Mouse (Mus musculus): Measurements from ENCODE around the gene Dcaf15. TPM values are rescaled to one million over a fixed set of nuclear protein-coding genes. Genes with fewer than 3 reads are reported as not detected.

The Dcaf15 gene
- polyA plus RNA-seq, 1 experiment: 39.0 TPM

DNA sequence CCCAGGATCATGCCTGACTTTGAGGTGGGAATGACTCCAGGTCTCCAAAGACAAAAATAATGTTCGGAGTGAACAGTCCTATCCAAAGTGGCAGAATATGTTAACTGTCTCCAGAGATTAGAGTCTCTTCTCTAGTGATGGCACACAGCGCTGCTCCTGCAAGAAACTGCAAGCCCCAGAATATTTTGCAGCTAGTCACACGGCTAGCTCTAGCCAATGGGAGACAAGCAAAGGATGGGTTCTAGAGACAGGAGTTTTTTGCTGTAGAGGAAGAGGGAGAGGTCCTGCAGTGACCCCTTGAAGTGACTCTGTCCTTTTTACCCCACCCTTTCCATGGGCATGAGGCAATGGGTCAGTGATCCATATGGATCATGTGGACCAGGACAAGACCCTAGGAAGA lies 33.3 kb upstream of the Dcaf15 start:
- no peak overlapping the region for H3K27ac ChIP-seq (ENCODE audit: insufficient read depth, low read length)
- 90% methylated on average over 3 of the region's 3 CpGs for WGBS
- H3K4me1 ChIP-seq (ENCODE audit: control insufficient read depth, insufficient read depth, low read length): no peaks in the 10 kb centered on the region
- no peaks in the 10 kb centered on the region for H3K27me3 ChIP-seq (ENCODE audit: control insufficient read depth, insufficient read depth, low read length)
- no peak for TF ChIP-seq POLR2A (IDR thresholded peaks at IDR 0.05; ENCODE audit: borderline replicate concordance, insufficient read depth, low read length)
- no peak for TF ChIP-seq CTCF (IDR thresholded peaks at IDR 0.05; ENCODE audit: borderline replicate concordance, insufficient read depth, low read depth, low read length)
- DNase-seq: no peak
- no peak overlapping the region for H3K4me3 ChIP-seq (replicated peaks; ENCODE audit: insufficient read depth, low read depth, low read length)

DNA sequence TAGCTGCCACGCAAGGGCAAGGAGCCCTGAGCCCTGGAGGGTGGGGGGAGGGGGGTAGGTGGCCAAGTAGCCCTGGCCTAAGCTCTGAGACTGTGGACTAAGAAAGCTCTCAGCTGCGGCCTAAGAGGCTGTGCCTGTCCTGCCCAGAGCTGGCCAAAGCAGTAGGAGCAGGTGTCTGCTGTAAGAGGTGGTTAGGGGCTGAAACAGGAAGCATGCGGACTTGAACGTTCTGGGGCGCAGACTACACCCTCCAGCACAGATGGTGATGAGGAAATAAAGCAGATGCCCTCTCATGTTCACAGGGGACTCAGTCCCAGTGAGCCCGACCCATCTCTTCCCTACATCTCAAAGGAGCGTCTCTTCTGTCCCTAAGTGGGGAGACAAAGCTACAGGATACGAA lies 27.7 kb upstream of the Dcaf15 start:
- no peak for DNase-seq
- no peak for TF ChIP-seq POLR2A (IDR thresholded peaks at IDR 0.05; ENCODE audit: borderline replicate concordance, insufficient read depth, low read length)
- no peak for TF ChIP-seq CTCF (IDR thresholded peaks at IDR 0.05; ENCODE audit: borderline replicate concordance, insufficient read depth, low read depth, low read length)
- Histone ChIP-seq H3K27me3 (ENCODE audit: control insufficient read depth, insufficient read depth, low read length) (no peaks in the 10 kb centered on the region), H3K4me3 (replicated peaks; ENCODE audit: insufficient read depth, low read depth, low read length) (no peak overlapping the region), H3K27ac (ENCODE audit: insufficient read depth, low read length) (no peak overlapping the region), H3K4me1 (ENCODE audit: control insufficient read depth, insufficient read depth, low read length) (peaks cover 11% of the 10 kb centered on the region)
- WGBS: 63% methylated on average over 8 of the region's 8 CpGs

DNA sequence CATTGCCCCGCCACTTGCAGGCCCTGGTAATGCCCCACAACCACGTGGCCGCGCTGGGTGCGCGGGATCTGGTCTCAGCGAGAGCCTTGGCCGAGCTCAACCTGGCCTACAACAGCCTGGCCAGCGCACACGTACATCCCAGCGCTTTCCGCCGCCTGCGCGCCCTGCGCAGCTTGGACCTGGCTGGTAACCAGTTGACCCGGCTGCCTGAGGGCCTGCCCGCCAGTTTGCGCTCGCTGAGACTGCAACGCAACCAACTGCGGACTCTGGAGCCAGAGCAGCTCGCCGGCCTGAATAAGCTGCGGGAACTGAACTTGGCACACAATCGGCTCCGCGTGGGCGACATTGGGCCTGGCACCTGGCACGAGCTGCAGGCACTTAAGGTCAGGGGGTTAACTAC lies 26.2 kb upstream of the Dcaf15 start:
- Histone ChIP-seq H3K4me1 (ENCODE audit: control insufficient read depth, insufficient read depth, low read length) (peaks cover 11% of the 10 kb centered on the region), H3K4me3 (replicated peaks; ENCODE audit: insufficient read depth, low read depth, low read length) (no peak overlapping the region), H3K27me3 (ENCODE audit: control insufficient read depth, insufficient read depth, low read length) (no peaks in the 10 kb centered on the region), H3K27ac (ENCODE audit: insufficient read depth, low read length) (peak overlapping the region; percentile 1)
- TF ChIP-seq POLR2A (IDR thresholded peaks at IDR 0.05; ENCODE audit: borderline replicate concordance, insufficient read depth, low read length): peak; percentile 28; the same call in 1 of the 2 replicates
- no peak for TF ChIP-seq CTCF (IDR thresholded peaks at IDR 0.05; ENCODE audit: borderline replicate concordance, insufficient read depth, low read depth, low read length)
- 7% methylated on average over 30 of the region's 30 CpGs for WGBS
- peak; percentile 82 to 84 for DNase-seq

DNA sequence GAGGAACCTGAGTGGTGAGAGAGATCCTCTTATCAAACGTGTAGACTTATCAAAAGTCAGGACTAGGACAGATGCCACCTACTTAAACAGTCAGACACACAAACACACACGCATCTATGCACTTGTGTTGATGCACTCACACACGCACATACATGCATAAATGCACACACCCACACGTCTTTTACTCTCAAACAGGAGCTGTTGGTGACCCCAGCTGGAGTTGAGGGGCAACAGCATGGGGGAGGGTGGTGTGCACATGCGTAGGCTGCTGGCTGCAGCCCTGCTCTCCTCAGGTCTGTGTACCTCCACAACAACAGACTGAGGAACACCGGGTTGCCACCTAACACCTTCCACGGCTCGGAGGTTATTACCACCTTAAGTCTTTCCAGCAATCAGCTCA lies 23.7 kb upstream of the Dcaf15 start:
- DNase-seq: no peak
- Histone ChIP-seq H3K27me3 (ENCODE audit: control insufficient read depth, insufficient read depth, low read length) (no peaks in the 10 kb centered on the region), H3K4me3 (replicated peaks; ENCODE audit: insufficient read depth, low read depth, low read length) (no peak overlapping the region), H3K4me1 (ENCODE audit: control insufficient read depth, insufficient read depth, low read length) (peaks cover 11% of the 10 kb centered on the region), H3K27ac (ENCODE audit: insufficient read depth, low read length) (no peak overlapping the region)
- 68% methylated on average over 8 of the region's 8 CpGs for WGBS
- TF ChIP-seq POLR2A (IDR thresholded peaks at IDR 0.05; ENCODE audit: borderline replicate concordance, insufficient read depth, low read length): no peak
- TF ChIP-seq CTCF (IDR thresholded peaks at IDR 0.05; ENCODE audit: borderline replicate concordance, insufficient read depth, low read depth, low read length): no peak

DNA sequence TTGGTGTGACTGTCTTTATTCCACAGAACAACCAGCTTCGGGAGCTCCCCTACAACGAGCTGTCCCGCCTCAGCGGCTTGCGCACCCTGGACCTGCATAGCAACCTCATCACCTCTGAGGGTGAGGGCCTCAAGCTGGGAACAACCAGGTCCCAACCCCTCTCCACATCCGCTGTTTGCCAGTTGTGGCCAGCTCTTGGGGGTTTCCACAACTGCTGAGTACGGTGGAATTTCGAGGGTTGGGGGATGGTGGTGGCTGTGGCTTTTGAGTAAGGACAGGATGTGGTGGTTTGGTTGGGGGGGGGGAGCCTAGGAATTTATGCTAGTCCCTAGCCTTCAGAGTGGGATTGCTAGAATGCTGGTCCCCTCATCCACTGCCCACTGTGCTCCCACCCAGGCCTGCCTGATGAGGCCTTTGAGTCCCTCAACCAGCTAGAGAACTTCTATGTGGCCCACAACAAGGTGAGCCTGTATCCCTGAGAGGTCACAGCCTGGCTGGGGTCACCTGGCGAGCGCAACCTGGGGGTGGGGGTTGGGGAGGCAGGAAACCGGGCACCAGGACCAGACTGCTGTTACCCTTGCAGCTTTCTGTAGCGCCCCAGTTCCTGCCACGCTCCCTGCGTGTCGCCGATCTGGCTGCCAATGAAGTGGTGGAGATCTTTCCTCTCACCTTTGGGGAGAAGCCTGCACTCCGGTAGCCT lies 22.8 kb upstream of the Dcaf15 start:
- WGBS: 83% methylated on average over 17 of the region's 17 CpGs
- Histone ChIP-seq H3K4me1 (ENCODE audit: control insufficient read depth, insufficient read depth, low read length) (peaks cover 11% of the 10 kb centered on the region), H3K27ac (ENCODE audit: insufficient read depth, low read length) (no peak overlapping the region), H3K4me3 (replicated peaks; ENCODE audit: insufficient read depth, low read depth, low read length) (no peak overlapping the region), H3K27me3 (ENCODE audit: control insufficient read depth, insufficient read depth, low read length) (no peaks in the 10 kb centered on the region)
- TF ChIP-seq POLR2A (IDR thresholded peaks at IDR 0.05; ENCODE audit: borderline replicate concordance, insufficient read depth, low read length): no peak
- no peak for TF ChIP-seq CTCF (IDR thresholded peaks at IDR 0.05; ENCODE audit: borderline replicate concordance, insufficient read depth, low read depth, low read length)
- no peak for DNase-seq

DNA sequence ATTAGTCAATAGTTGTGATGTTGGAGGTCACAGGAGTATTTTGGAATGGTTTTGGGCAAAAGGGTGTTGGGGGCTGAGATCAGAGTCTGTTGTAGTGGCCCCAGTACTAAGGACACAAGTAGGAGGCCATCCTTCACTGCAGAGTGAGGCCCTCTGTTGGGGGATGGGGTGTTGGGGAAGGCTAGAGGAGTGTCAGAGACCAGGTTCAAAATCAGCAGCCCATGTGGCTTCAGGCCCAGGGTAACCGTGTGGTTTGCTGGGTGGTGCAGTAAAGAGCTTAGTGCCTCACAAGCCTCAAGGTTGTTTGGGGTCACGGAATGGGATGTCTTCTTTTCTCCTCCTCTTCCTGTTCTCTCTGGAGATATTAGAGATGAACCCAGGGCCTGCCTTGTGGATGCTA lies 22.2 kb upstream of the Dcaf15 start:
- H3K4me1 ChIP-seq (ENCODE audit: control insufficient read depth, insufficient read depth, low read length): peaks cover 11% of the 10 kb centered on the region
- H3K27ac ChIP-seq (ENCODE audit: insufficient read depth, low read length): no peak overlapping the region

DNA sequence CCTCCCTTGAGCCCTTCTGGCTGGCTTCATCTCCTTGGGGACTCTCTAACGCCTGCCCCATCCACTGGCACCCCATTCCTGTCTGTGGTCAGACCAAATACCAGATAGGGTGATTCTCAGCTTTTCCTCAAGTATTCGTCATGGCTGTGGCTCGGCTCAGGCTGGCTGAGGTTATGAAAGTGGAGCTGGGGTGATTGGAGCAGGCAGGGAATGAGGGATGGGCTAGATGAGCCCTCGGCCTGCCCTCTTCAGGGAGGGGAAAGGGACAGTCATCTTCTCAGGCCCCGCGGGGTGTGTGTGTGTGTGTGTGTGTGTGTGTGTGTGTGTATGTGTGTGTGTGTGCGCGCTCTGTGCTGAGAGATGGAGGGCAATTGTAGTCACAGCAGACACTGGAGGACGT lies 21.1 kb upstream of the Dcaf15 start, which contains the start of gene Podnl1:
Gene Podnl1, plus strand, starts transcription at position 334 of the 400 bp plus-strand sequence.
- H3K27me3 ChIP-seq (ENCODE audit: control insufficient read depth, insufficient read depth, low read length): no peaks in the 10 kb centered on the region
- peaks cover 4% of the 10 kb centered on the region; the same call in 1 of the 2 replicates for H3K4me1 ChIP-seq (ENCODE audit: control insufficient read depth, insufficient read depth, low read length)
- WGBS: 67% methylated on average over 9 of the region's 9 CpGs
- DNase-seq: no peak
- no peak within 1 kb of the TSS for H3K27ac ChIP-seq (ENCODE audit: insufficient read depth, low read length)
- no peak within 1 kb of the TSS for H3K4me3 ChIP-seq (replicated peaks; ENCODE audit: insufficient read depth, low read depth, low read length)
- no peak for TF ChIP-seq POLR2A (IDR thresholded peaks at IDR 0.05; ENCODE audit: borderline replicate concordance, insufficient read depth, low read length)
- TF ChIP-seq CTCF (IDR thresholded peaks at IDR 0.05; ENCODE audit: borderline replicate concordance, insufficient read depth, low read depth, low read length): no peak

More for the DNA sequence above, 22.2 kb upstream of the Dcaf15 start:
- no peak for DNase-seq
- TF ChIP-seq POLR2A (IDR thresholded peaks at IDR 0.05; ENCODE audit: borderline replicate concordance, insufficient read depth, low read length) (no peak), CTCF (IDR thresholded peaks at IDR 0.05; ENCODE audit: borderline replicate concordance, insufficient read depth, low read depth, low read length) (no peak)
- Histone ChIP-seq H3K4me3 (replicated peaks; ENCODE audit: insufficient read depth, low read depth, low read length) (no peak overlapping the region), H3K27me3 (ENCODE audit: control insufficient read depth, insufficient read depth, low read length) (no peaks in the 10 kb centered on the region)
- 96% methylated on average over 2 of the region's 2 CpGs for WGBS

DNA sequence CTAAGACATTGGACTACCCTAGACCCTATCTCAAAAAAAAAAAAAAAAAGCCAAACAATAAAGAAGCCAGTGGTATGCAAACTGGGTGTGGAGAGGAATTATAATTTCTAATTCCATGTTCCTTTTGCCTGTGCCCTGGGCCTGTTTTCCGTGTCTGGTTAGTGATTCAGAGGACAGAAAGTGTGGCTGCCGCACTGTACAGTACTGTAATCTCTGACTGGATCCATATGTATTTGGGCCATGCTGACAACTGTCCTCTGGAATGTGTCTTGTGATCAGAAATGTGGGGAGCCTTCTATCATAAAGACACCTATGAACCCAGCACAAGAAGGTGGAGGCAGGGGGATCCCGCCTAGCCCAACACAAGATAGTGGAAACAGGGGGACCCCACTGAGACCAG lies 17.6 kb upstream of the Dcaf15 start:
- DNase-seq: no peak
- Histone ChIP-seq H3K4me1 (ENCODE audit: control insufficient read depth, insufficient read depth, low read length) (no peaks in the 10 kb centered on the region), H3K27me3 (ENCODE audit: control insufficient read depth, insufficient read depth, low read length) (no peaks in the 10 kb centered on the region), H3K27ac (ENCODE audit: insufficient read depth, low read length) (no peak overlapping the region), H3K4me3 (replicated peaks; ENCODE audit: insufficient read depth, low read depth, low read length) (no peak overlapping the region)
- no peak for TF ChIP-seq POLR2A (IDR thresholded peaks at IDR 0.05; ENCODE audit: borderline replicate concordance, insufficient read depth, low read length)
- TF ChIP-seq CTCF (IDR thresholded peaks at IDR 0.05; ENCODE audit: borderline replicate concordance, insufficient read depth, low read depth, low read length): no peak
- WGBS: 88% methylated on average over 3 of the region's 3 CpGs
